Mouse (Mus musculus) kidney, embryonic 14.5 days (tissue): ENCODE data around the gene Il1rapl1. TPM values are rescaled to one million over a fixed set of nuclear protein-coding genes. Genes with fewer than 3 reads are reported as not detected.
A peak's percentile ranks its signal among the peaks of the same experiment; 100 is the strongest.

Source experiments
- ATAC-seq: fragments of 200-750 bp; cut with Nextera tagmentation; 2 replicates; pipeline ENCODE4 v1.8.0; 2017; ENCODE audit warnings: moderate number of reproducible peaks, mild to moderate bottlenecking, moderate TSS enrichment, moderate library complexity; ENCODE audit not compliant: low FRiP score, low TSS enrichment
- H3K27ac ChIP-seq: fragments of 300-500 bp; sonication (generic); 2 replicates; pipeline ENCODE4 v1.5.1; 2014; ENCODE audit warnings: low read depth, mild to moderate bottlenecking, low read length, moderate library complexity, mixed read lengths
- H3K27me3 ChIP-seq: fragments of 300-500 bp; sonication (generic); 2 replicates; pipeline ENCODE4 v1.6.1; 2014; ENCODE audit warnings: mild to moderate bottlenecking, low read length; ENCODE audit not compliant: control insufficient read depth, insufficient read depth
- H3K36me3 ChIP-seq: fragments of 300-500 bp; sonication (generic); 2 replicates; pipeline ENCODE4 v1.6.1; 2014; ENCODE audit warnings: low read length, mixed read lengths; ENCODE audit not compliant: control insufficient read depth, insufficient read depth
- H3K4me1 ChIP-seq: fragments of 300-500 bp; sonication (generic); 2 replicates; pipeline ENCODE4 v1.6.1; 2014; ENCODE audit warnings: low read length, mixed read lengths; ENCODE audit not compliant: control insufficient read depth, insufficient read depth
- H3K4me2 ChIP-seq: fragments of 300-500 bp; sonication (generic); replicated peaks from 2 replicates; pipeline ENCODE4 v1.6.1; 2014; ENCODE audit warnings: low read depth, mild to moderate bottlenecking, low read length
- H3K4me3 ChIP-seq: fragments of 300-500 bp; sonication (generic); 2 replicates; pipeline ENCODE4 v1.5.1; 2014; ENCODE audit warnings: mild to moderate bottlenecking, low read length
- H3K9ac ChIP-seq: fragments of 300-500 bp; sonication (generic); 2 replicates; pipeline ENCODE4 v1.6.1; 2014; ENCODE audit warnings: low read depth, mild to moderate bottlenecking, low read length, moderate library complexity
- H3K9me3 ChIP-seq: fragments of 300-500 bp; sonication (generic); 2 replicates; pipeline ENCODE4 v1.6.1; 2016; ENCODE audit warnings: low read length; ENCODE audit not compliant: control insufficient read depth
- WGBS: fragments of 180-500 bp; shearing (Covaris S2); extraction: QIAGEN DNeasy Blood & Tissue Kit; methylation state at CpG from one replicate; pipeline ENCODE4 v1.1.7; 2014; 5-methylcytosine and 5-hydroxymethylcytosine counted together
- polyA plus RNA-seq: library from polyadenylated mRNA; unstranded; fragments of >200 nt; fragmentation: Nextera tagmentation; extraction: Ambion mirVana; gene quantifications from 2 replicates; pipeline ENCODE4 v1.2.1, GENCODE M21; 2014

Gene Il1rapl1
- 0.79 and 0.80 TPM in 2 replicates for polyA plus RNA-seq

DNA sequence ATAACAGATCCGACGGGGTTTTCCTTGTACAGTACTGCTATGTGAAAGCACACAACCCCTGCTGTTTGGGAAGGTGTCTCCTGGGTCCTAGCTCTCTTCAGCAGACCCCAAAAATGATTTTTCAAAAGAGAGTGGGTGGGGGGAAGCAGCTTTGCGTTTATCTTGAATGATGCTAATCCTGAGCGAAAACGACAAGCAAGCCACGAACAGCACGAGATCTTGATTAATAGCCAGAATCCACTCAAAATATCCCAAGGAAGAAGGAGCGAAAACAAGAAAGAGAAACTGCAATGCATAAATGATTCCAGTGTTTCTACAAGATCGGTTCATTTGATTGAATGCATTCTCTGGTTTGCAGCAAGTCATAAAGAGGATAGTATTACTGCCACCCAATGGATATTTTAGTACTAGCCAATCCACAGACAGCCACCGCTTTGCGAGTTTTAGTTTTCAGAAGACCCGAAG is at the start of gene Il1rapl1:
TSS of gene Il1rapl1 (minus strand) at position 37 of the 465 bp plus-strand sequence.
- no peaks in the 10 kb centered on the region for H3K4me1 ChIP-seq
- H3K9ac ChIP-seq: no peak within 1 kb of the TSS
- no peaks in the 10 kb centered on the region for H3K36me3 ChIP-seq
- H3K27ac ChIP-seq: no peak within 1 kb of the TSS
- peak within 1 kb of the TSS; percentile 33 for H3K4me2 ChIP-seq
- H3K27me3 ChIP-seq: no peaks in the 10 kb centered on the region
- H3K9me3 ChIP-seq: no peaks in the 10 kb centered on the region
- 30% methylated on average over 12 of the region's 12 CpGs for WGBS
- ATAC-seq: no peak
- peak within 1 kb of the TSS; percentile 38 for H3K4me3 ChIP-seq

DNA sequence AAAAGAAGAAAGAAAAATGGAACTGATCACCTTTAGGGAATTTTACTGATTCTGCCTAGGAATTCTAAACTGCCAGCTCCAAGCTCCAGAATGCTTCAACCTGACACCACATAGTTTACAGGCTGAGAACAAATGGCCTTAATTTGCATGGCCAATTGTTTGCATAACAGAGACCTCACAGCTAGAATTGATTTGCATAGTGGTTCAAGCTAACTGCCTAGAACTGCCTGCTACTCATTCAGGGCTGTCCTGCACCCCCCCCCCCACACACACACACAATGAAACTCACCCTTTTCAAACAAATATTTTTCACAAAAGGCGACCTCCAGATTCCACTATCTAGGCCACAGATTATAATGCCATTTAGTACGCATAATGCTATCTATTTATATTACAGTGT is 42.6 kb upstream of the Il1rapl1 start:
- H3K9ac ChIP-seq: no peak overlapping the region
- H3K36me3 ChIP-seq: no peaks in the 10 kb centered on the region
- H3K4me2 ChIP-seq: no peak overlapping the region
- H3K27ac ChIP-seq: no peak overlapping the region
- 53% methylated on average over 2 of the region's 2 CpGs for WGBS
- no peaks in the 10 kb centered on the region for H3K4me1 ChIP-seq
- H3K27me3 ChIP-seq: no peaks in the 10 kb centered on the region
- H3K9me3 ChIP-seq: no peaks in the 10 kb centered on the region
- no peak overlapping the region for H3K4me3 ChIP-seq
- ATAC-seq: no peak

DNA sequence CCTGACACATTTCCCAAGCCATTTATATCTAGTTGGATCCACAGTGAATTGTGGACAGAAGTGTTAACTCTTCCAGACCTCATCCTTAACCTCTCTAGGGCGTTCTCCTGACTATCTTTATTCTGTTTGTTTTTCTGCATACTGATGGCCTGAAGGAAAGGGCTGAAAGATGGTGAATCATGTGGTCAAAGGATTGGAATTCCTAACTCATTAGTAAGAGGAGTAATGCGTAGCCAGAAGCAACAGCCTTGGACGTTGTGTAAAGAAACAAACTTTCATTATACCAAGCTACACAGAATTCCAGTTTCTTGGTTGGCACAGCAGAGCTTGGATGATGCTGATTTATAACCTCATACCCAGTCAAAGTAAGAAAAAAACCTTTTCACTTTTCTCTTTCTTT is 10.2 kb upstream of the Il1rapl1 start:
- Histone ChIP-seq H3K9ac (no peak overlapping the region), H3K27ac (no peak overlapping the region), H3K4me2 (no peak overlapping the region), H3K9me3 (no peaks in the 10 kb centered on the region), H3K27me3 (no peaks in the 10 kb centered on the region), H3K4me3 (no peak overlapping the region), H3K36me3 (no peaks in the 10 kb centered on the region), H3K4me1 (no peaks in the 10 kb centered on the region)
- ATAC-seq: no peak
- 61% methylated on average over 3 of the region's 3 CpGs for WGBS

DNA sequence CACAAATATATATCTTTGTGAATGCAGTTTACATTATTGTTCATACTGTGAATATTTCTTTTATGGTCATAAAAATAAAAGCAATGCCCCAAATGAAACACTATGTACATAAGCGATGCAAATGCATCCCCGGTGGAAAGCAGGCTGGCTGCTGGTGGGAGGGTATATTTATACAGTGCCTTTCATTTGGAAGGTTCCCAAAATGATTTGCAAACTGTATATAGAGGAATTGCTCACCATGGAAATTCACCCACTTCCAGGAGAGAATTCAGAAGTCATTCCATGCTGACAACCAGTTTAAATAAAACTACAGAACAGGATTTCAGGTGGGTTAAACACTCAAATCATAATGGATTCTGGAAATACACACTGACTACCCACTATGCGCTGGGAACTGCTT is 4.6 kb upstream of the Il1rapl1 start:
- Histone ChIP-seq H3K36me3 (no peaks in the 10 kb centered on the region), H3K27me3 (no peaks in the 10 kb centered on the region), H3K9me3 (no peaks in the 10 kb centered on the region), H3K4me2 (no peak overlapping the region), H3K4me3 (no peak overlapping the region), H3K27ac (no peak overlapping the region), H3K9ac (no peak overlapping the region), H3K4me1 (no peaks in the 10 kb centered on the region)
- ATAC-seq: no peak
- 76% methylated on average over 3 of the region's 3 CpGs for WGBS

DNA sequence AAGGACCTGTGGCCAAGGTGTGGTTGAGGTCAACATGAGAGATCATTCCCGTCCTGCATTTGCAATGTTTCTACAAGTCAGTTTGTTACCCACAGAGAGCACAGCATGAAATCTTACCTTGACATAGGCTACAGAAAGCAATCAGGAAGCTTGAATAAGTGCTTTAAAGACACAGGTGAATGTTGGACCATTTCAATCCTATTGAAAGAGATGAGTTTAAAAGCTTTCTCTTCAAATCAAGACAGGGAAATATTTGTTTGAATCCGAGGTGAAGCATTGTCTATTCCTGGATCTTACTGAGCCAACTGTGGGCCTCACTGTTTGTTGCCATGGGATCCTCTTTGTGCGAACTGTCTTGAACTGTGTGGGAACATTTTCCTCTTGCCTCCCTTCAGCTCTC is 2.4 kb upstream of the Il1rapl1 start:
- no peak for ATAC-seq
- 61% methylated on average over 3 of the region's 3 CpGs for WGBS
- no peak overlapping the region for H3K27ac ChIP-seq

DNA sequence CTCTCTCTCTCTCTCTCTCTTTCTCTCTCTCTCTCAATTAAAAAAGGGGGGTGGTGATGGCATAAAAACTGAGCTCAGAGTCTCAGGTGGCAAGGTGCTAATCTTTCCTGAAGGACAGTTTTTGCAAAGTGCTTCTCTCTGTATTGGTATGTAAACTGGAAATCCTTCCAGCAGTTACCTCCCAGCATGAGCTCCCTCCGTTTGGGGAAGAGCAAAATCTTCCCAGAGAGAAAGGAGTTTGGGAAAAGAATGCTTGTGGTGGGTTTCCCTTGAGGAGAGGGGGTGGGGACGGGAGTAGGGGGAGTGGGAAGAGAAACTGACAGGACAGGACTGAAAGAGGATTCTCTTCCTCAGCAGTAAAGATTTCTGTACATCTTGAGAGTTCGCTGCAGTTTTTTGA is 881 bp upstream of the Il1rapl1 start:
- H3K4me1 ChIP-seq: no peaks in the 10 kb centered on the region
- H3K27me3 ChIP-seq: no peaks in the 10 kb centered on the region
- no peak overlapping the region for H3K27ac ChIP-seq
- H3K4me2 ChIP-seq: peak overlapping the region; percentile 33
- H3K9me3 ChIP-seq: no peaks in the 10 kb centered on the region
- no peak overlapping the region for H3K9ac ChIP-seq
- no peaks in the 10 kb centered on the region for H3K36me3 ChIP-seq
- ATAC-seq: no peak
- WGBS: 11% methylated on average over 3 of the region's 3 CpGs
- peak overlapping the region; percentile 38; the same call in 1 of the 2 replicates for H3K4me3 ChIP-seq

More for the DNA sequence above, 2.4 kb upstream of the Il1rapl1 start:
- Histone ChIP-seq H3K4me1 (no peaks in the 10 kb centered on the region), H3K4me3 (no peak overlapping the region), H3K36me3 (no peaks in the 10 kb centered on the region), H3K9ac (no peak overlapping the region), H3K4me2 (no peak overlapping the region), H3K9me3 (no peaks in the 10 kb centered on the region), H3K27me3 (no peaks in the 10 kb centered on the region)

DNA sequence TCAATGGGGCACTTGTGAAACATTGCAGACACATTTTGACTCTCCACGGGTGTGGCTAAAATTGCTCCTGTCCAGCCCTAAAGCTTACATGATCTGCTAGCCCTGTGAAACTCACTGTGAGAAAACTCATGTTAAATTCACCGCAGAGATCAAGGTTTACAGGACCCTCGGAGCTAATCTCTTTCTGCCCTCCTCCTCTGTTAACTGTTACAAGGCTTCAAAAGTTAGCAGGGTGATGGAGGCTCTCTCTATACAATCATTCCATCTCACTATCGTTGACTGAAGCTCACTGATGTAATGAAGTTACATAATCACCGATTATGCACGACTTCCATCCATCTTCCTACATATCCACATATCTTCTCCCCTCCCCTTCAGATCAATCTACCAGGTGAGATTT is 1.9 kb downstream of the Il1rapl1 start:
- no peaks in the 10 kb centered on the region for H3K4me1 ChIP-seq
- WGBS: 69% methylated on average over 6 of the region's 6 CpGs
- H3K4me3 ChIP-seq: no peak overlapping the region
- no peak overlapping the region for H3K4me2 ChIP-seq
- ATAC-seq: no peak
- no peaks in the 10 kb centered on the region for H3K36me3 ChIP-seq
- H3K27me3 ChIP-seq: no peaks in the 10 kb centered on the region
- no peaks in the 10 kb centered on the region for H3K9me3 ChIP-seq
- H3K27ac ChIP-seq: no peak overlapping the region
- no peak overlapping the region for H3K9ac ChIP-seq

DNA sequence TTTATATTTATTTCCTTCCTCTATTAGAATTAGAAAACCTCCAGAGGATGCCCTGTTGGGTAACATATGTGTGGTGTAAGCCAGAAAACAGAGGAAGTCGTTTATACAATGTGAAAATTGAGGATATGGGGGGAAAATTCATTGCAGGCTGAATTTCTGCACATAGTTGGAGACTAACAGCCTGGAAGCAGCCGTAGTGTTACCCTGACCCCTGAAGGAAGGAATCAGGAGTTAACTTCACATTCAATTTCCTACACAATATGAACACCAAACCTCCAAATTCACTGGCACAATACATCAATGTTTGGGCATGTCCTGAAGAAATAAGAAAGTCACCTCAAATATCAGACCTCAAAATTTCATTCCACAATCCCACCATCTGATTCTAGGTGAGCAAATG is 3.2 kb downstream of the Il1rapl1 start:
- no peaks in the 10 kb centered on the region for H3K27me3 ChIP-seq
- no peak overlapping the region for H3K4me2 ChIP-seq
- no peak overlapping the region for H3K4me3 ChIP-seq
- H3K4me1 ChIP-seq: no peaks in the 10 kb centered on the region
- no peaks in the 10 kb centered on the region for H3K9me3 ChIP-seq
- no peak overlapping the region for H3K27ac ChIP-seq
- ATAC-seq: no peak
- 35% methylated on average over 2 of the region's 2 CpGs for WGBS
- no peaks in the 10 kb centered on the region for H3K36me3 ChIP-seq
- no peak overlapping the region for H3K9ac ChIP-seq

DNA sequence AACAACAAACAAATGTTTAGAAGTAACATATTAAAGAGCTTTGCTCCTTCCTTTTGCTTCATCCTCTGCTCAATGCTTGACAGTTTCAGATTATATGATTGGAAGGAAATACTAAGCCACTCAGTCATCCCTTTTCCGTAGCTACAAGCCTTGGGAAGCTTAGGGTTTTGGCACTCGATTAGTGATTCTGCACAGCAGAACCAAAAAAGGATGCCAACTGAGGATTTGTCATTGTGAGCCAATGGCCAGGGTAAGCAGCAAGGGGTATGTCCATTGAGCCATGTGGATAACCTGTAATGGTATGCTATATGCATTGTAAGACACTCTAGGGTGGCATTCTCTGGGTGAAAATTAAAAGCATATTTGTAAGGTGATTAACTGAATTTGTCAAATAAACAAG is 5.7 kb downstream of the Il1rapl1 start:
- Histone ChIP-seq H3K4me1 (no peaks in the 10 kb centered on the region), H3K36me3 (no peaks in the 10 kb centered on the region), H3K4me3 (no peak overlapping the region), H3K4me2 (no peak overlapping the region), H3K27me3 (no peaks in the 10 kb centered on the region), H3K9me3 (no peaks in the 10 kb centered on the region), H3K9ac (no peak overlapping the region), H3K27ac (no peak overlapping the region)
- ATAC-seq: no peak
- 82% methylated on average over 2 of the region's 2 CpGs for WGBS
